Mouse (Mus musculus) hindbrain, embryonic 14.5 days (tissue): Measurements from ENCODE around the gene Blzf1. TPM values are rescaled to one million over a fixed set of nuclear protein-coding genes. Genes with fewer than 3 reads are reported as not detected.

Experiments used
- ATAC-seq: fragments of 200-750 bp; cut with Nextera tagmentation; 2 replicates; pipeline ENCODE4 v1.8.0; 2017; ENCODE audit warnings: moderate number of reproducible peaks, mild to moderate bottlenecking, moderate TSS enrichment, moderate library complexity; ENCODE audit not compliant: low FRiP score
- DNase-seq: peaks from one replicate; pipeline ENCODE4 v3.0.0-alpha.2; 2015; ENCODE audit warnings: low spot score
- H3K27ac ChIP-seq: fragments of 300-500 bp; sonication (generic); 2 replicates; pipeline ENCODE4 v1.5.1; 2014; ENCODE audit warnings: mild to moderate bottlenecking, moderate library complexity
- H3K27me3 ChIP-seq: fragments of 300-500 bp; sonication (generic); 2 replicates; pipeline ENCODE4 v1.6.1; 2014; ENCODE audit warnings: mild to moderate bottlenecking, low read length, mixed read lengths; ENCODE audit not compliant: control insufficient read depth, insufficient read depth
- H3K36me3 ChIP-seq: fragments of 300-500 bp; sonication (generic); replicated peaks from 2 replicates; pipeline ENCODE4 v1.6.1; 2014; ENCODE audit not compliant: control insufficient read depth, insufficient read depth
- H3K4me1 ChIP-seq: fragments of 300-500 bp; sonication (generic); replicated peaks from 2 replicates; pipeline ENCODE4 v1.6.1; 2014; ENCODE audit warnings: antibody characterized with exemption, low read length, mixed read lengths; ENCODE audit not compliant: control insufficient read depth, insufficient read depth
- H3K4me2 ChIP-seq: fragments of 300-500 bp; sonication (generic); replicated peaks from 2 replicates; pipeline ENCODE4 v1.6.1; 2014; ENCODE audit warnings: mild to moderate bottlenecking, moderate library complexity
- H3K4me3 ChIP-seq: fragments of 300-500 bp; sonication (generic); replicated peaks from 2 replicates; pipeline ENCODE4 v1.5.1; 2014; ENCODE audit warnings: mild to moderate bottlenecking, low read length
- H3K9ac ChIP-seq: fragments of 300-500 bp; sonication (generic); 2 replicates; pipeline ENCODE4 v1.6.1; 2014
- H3K9me3 ChIP-seq: fragments of 300-500 bp; sonication (generic); 2 replicates; pipeline ENCODE4 v1.6.1; 2016; ENCODE audit warnings: low read length; ENCODE audit not compliant: control insufficient read depth
- WGBS: fragments of 180-500 bp; shearing (Covaris S2); extraction: QIAGEN DNeasy Blood & Tissue Kit; methylation state at CpG from one replicate; pipeline ENCODE4 v1.1.7; 2014; 5-methylcytosine and 5-hydroxymethylcytosine counted together
- polyA plus RNA-seq: library from polyadenylated mRNA; unstranded; fragments of >200 nt; fragmentation: Nextera tagmentation; extraction: Ambion mirVana; gene quantifications from 2 replicates; pipeline ENCODE4 v1.2.1, GENCODE M21; 2014

Blzf1 gene
- polyA plus RNA-seq, 1 experiment from 2014 or later = 25.8 TPM

GRCm38 (mm10) chr1:164324221-164324620 lies 16.9 kb upstream of the Blzf1 start:
- H3K4me2 ChIP-seq = no peak overlapping the region
- no peak overlapping the region for H3K27ac ChIP-seq
- H3K9me3 ChIP-seq = no peaks in the 10 kb centered on the region
- no peak overlapping the region for H3K4me3 ChIP-seq
- 92% methylated on average over 4 of the region's 4 CpGs for WGBS
- no peak overlapping the region for H3K9ac ChIP-seq
- H3K4me1 ChIP-seq = 0 out of 2 replicates have a peak, but pooled peaks cover 3% of the 10 kb centered on the region
- H3K27me3 ChIP-seq = no peaks in the 10 kb centered on the region
- ATAC-seq (no peak), DNase-seq (no peak)
- no peaks in the 10 kb centered on the region; the same call in 1 of the 2 replicates for H3K36me3 ChIP-seq

GRCm38 (mm10) chr1:164322987-164323650 lies 15.8 kb upstream of the Blzf1 start:
- no peaks in the 10 kb centered on the region for H3K9me3 ChIP-seq
- H3K4me2 ChIP-seq = no peak overlapping the region

GRCm38 (mm10) chr1:164321408-164321807 lies 14.1 kb upstream of the Blzf1 start:
- Histone ChIP-seq H3K9me3 (no peaks in the 10 kb centered on the region), H3K4me1 (no peaks in the 10 kb centered on the region), H3K27ac (peak overlapping the region; percentile 43; the same call in 1 of the 2 replicates), H3K27me3 (no peaks in the 10 kb centered on the region), H3K4me3 (no peak overlapping the region), H3K9ac (no peak overlapping the region), H3K36me3 (no peaks in the 10 kb centered on the region), H3K4me2 (no peak overlapping the region)
- WGBS = 69% methylated on average over 10 of the region's 10 CpGs
- ATAC-seq = no peak
- DNase-seq = no peak

More at GRCm38 (mm10) chr1:164322987-164323650, 15.8 kb upstream of the Blzf1 start:
- no peak overlapping the region for H3K27ac ChIP-seq
- ATAC-seq = no peak
- H3K9ac ChIP-seq = no peak overlapping the region
- WGBS = 86% methylated on average over 8 of the region's 8 CpGs
- H3K27me3 ChIP-seq = no peaks in the 10 kb centered on the region
- DNase-seq = no peak
- 0 out of 2 replicates have a peak, but pooled peaks cover 3% of the 10 kb centered on the region for H3K4me1 ChIP-seq
- H3K4me3 ChIP-seq = no peak overlapping the region
- H3K36me3 ChIP-seq = no peaks in the 10 kb centered on the region

GRCm38 (mm10) chr1:164320731-164321130 lies 13.4 kb upstream of the Blzf1 start:
- Histone ChIP-seq H3K4me1 (no peaks in the 10 kb centered on the region), H3K4me2 (no peak overlapping the region), H3K27ac (peak overlapping the region; percentile 43), H3K9me3 (no peaks in the 10 kb centered on the region), H3K9ac (no peak overlapping the region), H3K4me3 (no peak overlapping the region), H3K36me3 (no peaks in the 10 kb centered on the region), H3K27me3 (no peaks in the 10 kb centered on the region)
- WGBS = 58% methylated on average over 5 of the region's 5 CpGs
- DNase-seq = peak; percentile 26
- no peak for ATAC-seq

GRCm38 (mm10) chr1:164319542-164320140 lies 12.4 kb upstream of the Blzf1 start:
- Histone ChIP-seq H3K27me3 (no peaks in the 10 kb centered on the region), H3K36me3 (no peaks in the 10 kb centered on the region), H3K4me3 (no peak overlapping the region), H3K9me3 (no peaks in the 10 kb centered on the region), H3K27ac (no peak overlapping the region), H3K9ac (no peak overlapping the region), H3K4me2 (no peak overlapping the region), H3K4me1 (no peaks in the 10 kb centered on the region)
- ATAC-seq (no peak), DNase-seq (no peak)
- 78% methylated on average over 14 of the region's 14 CpGs for WGBS

- WGBS = 91% methylated on average over 5 of the region's 5 CpGs
Observed at GRCm38 (mm10) chr1:164318474-164318873, 11.2 kb upstream of the Blzf1 start.

GRCm38 (mm10) chr1:164317261-164317660 lies 10.0 kb upstream of the Blzf1 start:
- Histone ChIP-seq H3K27ac (no peak overlapping the region), H3K9ac (0 out of 2 replicates have a peak overlapping the region, but pooled peaks have one; percentile 0), H3K36me3 (peaks cover 22% of the 10 kb centered on the region), H3K27me3 (no peaks in the 10 kb centered on the region), H3K4me2 (no peak overlapping the region), H3K4me1 (no peaks in the 10 kb centered on the region), H3K9me3 (no peaks in the 10 kb centered on the region), H3K4me3 (no peak overlapping the region)
- ATAC-seq (peak; percentile 7; the same call in 1 of the 2 replicates), DNase-seq (no peak)
- 82% methylated on average over 9 of the region's 9 CpGs for WGBS

More at GRCm38 (mm10) chr1:164318474-164318873, 11.2 kb upstream of the Blzf1 start:
- Histone ChIP-seq H3K4me3 (no peak overlapping the region), H3K4me2 (no peak overlapping the region), H3K27me3 (no peaks in the 10 kb centered on the region), H3K9ac (no peak overlapping the region), H3K27ac (no peak overlapping the region), H3K36me3 (peaks cover 10% of the 10 kb centered on the region), H3K9me3 (no peaks in the 10 kb centered on the region), H3K4me1 (no peaks in the 10 kb centered on the region)
- no peak for ATAC-seq
- no peak for DNase-seq

GRCm38 (mm10) chr1:164316697-164317096 lies 9.4 kb upstream of the Blzf1 start:
- no peaks in the 10 kb centered on the region for H3K27me3 ChIP-seq
- DNase-seq = peak; percentile 91
- H3K36me3 ChIP-seq = peaks cover 23% of the 10 kb centered on the region
- ATAC-seq = peak; percentile 67
- no peaks in the 10 kb centered on the region for H3K9me3 ChIP-seq
- H3K4me1 ChIP-seq = no peaks in the 10 kb centered on the region
- no peak overlapping the region for H3K27ac ChIP-seq
- no peak overlapping the region for H3K9ac ChIP-seq
- H3K4me2 ChIP-seq = no peak overlapping the region
- WGBS = 31% methylated on average over 3 of the region's 3 CpGs
- no peak overlapping the region for H3K4me3 ChIP-seq

- no peak overlapping the region for H3K27ac ChIP-seq
Observed at GRCm38 (mm10) chr1:164315266-164315665, 8.0 kb upstream of the Blzf1 start.

More at GRCm38 (mm10) chr1:164315266-164315665, 8.0 kb upstream of the Blzf1 start:
- 70% methylated on average over 8 of the region's 8 CpGs for WGBS
- DNase-seq (peak; percentile 40), ATAC-seq (no peak)
- Histone ChIP-seq H3K4me3 (no peak overlapping the region), H3K9ac (no peak overlapping the region), H3K4me2 (no peak overlapping the region), H3K9me3 (no peaks in the 10 kb centered on the region), H3K4me1 (no peaks in the 10 kb centered on the region), H3K36me3 (peaks cover 29% of the 10 kb centered on the region), H3K27me3 (no peaks in the 10 kb centered on the region)
